Mouse (Mus musculus) CD4-positive naive resting alpha-beta T cell, adult 57 days (primary cell): Measurements from ENCODE around the gene Lrcol1. TPM values are rescaled to one million over a fixed set of nuclear protein-coding genes. Genes with fewer than 3 reads are reported as not detected.

Source experiments
- total RNA-seq: library from RNA; stranded (reverse); gene quantifications from one replicate; pipeline ENCODE4 v1.2.4, GENCODE M21; 2023

Gene Lrcol1
- not detected for total RNA-seq

GRCm38 (mm10) chr5:110344524-110344923 lies at the start of gene Lrcol1:
Lrcol1 (plus strand) TSS chr5:110344730.

DNA sequence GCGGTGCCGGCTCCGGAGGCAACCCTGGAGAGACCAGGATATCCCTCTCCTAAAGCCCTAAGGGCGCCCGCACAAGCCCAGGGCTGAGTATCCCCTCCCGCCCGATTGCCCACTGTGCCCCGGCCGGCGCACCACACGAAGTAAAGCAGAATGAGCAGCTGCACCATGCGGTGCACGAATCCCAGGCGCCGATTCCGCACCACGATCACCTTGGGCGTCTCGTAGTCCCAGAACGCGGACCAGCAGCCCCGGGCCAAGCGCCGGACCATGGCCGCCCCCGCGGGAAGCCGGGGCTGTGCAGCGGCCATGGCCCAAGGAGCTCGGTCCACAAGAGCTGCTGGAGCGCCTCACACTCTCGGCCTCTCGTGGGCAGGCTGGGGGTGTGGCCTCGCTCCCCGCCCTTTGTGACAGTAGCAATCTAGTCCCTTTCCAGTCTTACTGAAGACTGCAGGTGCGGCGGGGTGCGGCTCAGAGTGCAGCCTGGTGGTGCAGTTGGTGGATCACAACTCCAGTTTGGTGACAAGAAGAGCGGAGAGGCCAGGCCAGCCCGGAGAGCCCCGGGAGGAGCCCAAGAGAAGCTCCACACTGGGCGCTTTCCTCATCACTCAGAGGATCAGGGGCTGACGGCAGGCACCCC lies 1.8 kb upstream of the Lrcol1 start, which contains the start of gene P2rx2:
TSS of gene P2rx2 (minus strand) at position 565 of the 637 bp plus-strand sequence.

Other genes starting within 250 kb of the Lrcol1 start
- gene Plcxd1, start 244.8 kb upstream of the Lrcol1 start, total RNA-seq: 0.56 TPM
- 139 TPM for gene Gtpbp6, start 236.5 kb upstream of the Lrcol1 start, total RNA-seq
- gene Zfp605, start 234.6 kb upstream of the Lrcol1 start, total RNA-seq: 4.2 TPM
- gene Chfr, start 208.9 kb upstream of the Lrcol1 start, total RNA-seq: 90.4 TPM
- gene Golga3, start 168.0 kb upstream of the Lrcol1 start, total RNA-seq: 43.0 TPM
- gene Ankle2, start 113.7 kb upstream of the Lrcol1 start, total RNA-seq: 57.6 TPM
- gene Pgam5, start 74.8 kb upstream of the Lrcol1 start, total RNA-seq: 37.0 TPM
- 4.1 TPM for gene Pxmp2, start 58.5 kb upstream of the Lrcol1 start, total RNA-seq
- gene Pole, start 58.4 kb upstream of the Lrcol1 start, total RNA-seq: 4.7 TPM
- gene P2rx2, start 1.5 kb upstream of the Lrcol1 start, total RNA-seq: 0.27 TPM
- gene Fbrsl1, start 103.8 kb downstream of the Lrcol1 start, total RNA-seq: 168 TPM
- gene Galnt9, start 199.6 kb downstream of the Lrcol1 start, total RNA-seq: 5.9 TPM